Mouse (Mus musculus) thymus, postnatal 4 days (tissue): ENCODE data around the gene Acad12.
A peak's percentile ranks its signal among the peaks of the same experiment; 100 is the strongest.
"Not testable (repeated sequence)": the region's sequence is repeated elsewhere in the genome, so short reads cannot be mapped to it uniquely, and the experiment has no call there.

Experiments
- DNase-seq: peaks from one replicate; pipeline ENCODE4 v3.0.0; 2021

Gene Acad12

GRCm38 (mm10) chr5:121609556-121610135, 9.1 kb downstream of the Acad12 start:
- peak; percentile 52 for DNase-seq

GRCm38 (mm10) chr5:121606151-121606550, 12.6 kb downstream of the Acad12 start:
- DNase-seq, result peak; percentile 93

GRCm38 (mm10) chr5:121603815-121604214, 14.9 kb downstream of the Acad12 start:
- not testable (repeated sequence) for DNase-seq

- DNase-seq, result peak; percentile 95
These were observed 17.0 kb downstream of the Acad12 start for GRCm38 (mm10) chr5:121601547-121602299.

- DNase-seq, result no peak
These were observed 19.7 kb downstream of the Acad12 start for GRCm38 (mm10) chr5:121598871-121599610.

- no peak for DNase-seq
These were observed 20.7 kb downstream of the Acad12 start for GRCm38 (mm10) chr5:121597991-121598537.

- no peak for DNase-seq
These were observed 21.4 kb downstream of the Acad12 start for GRCm38 (mm10) chr5:121597332-121597731.

- no peak for DNase-seq
These were observed 22.5 kb downstream of the Acad12 start for GRCm38 (mm10) chr5:121596226-121596625.

GRCm38 (mm10) chr5:121595758-121596157, 23.0 kb downstream of the Acad12 start:
- DNase-seq, result no peak

- DNase-seq, result no peak
These were observed 23.9 kb downstream of the Acad12 start for GRCm38 (mm10) chr5:121594714-121595313.

GRCm38 (mm10) chr5:121593451-121594401, 25.0 kb downstream of the Acad12 start, which contains the start of gene Aldh2:
TSS of gene Aldh2 (minus strand) at chr5:121593824.
- peak; percentile 94 for DNase-seq

- DNase-seq, result no peak
These were observed 25.8 kb downstream of the Acad12 start for GRCm38 (mm10) chr5:121592816-121593407.

GRCm38 (mm10) chr5:121592064-121592815, 26.5 kb downstream of the Acad12 start:
- no peak for DNase-seq

- no peak for DNase-seq
These were observed 27.2 kb downstream of the Acad12 start for GRCm38 (mm10) chr5:121591417-121592063.

GRCm38 (mm10) chr5:121589928-121590327, 28.8 kb downstream of the Acad12 start:
- DNase-seq, result no peak

GRCm38 (mm10) chr5:121586400-121587039, 32.2 kb downstream of the Acad12 start:
- DNase-seq, result peak; percentile 43

- DNase-seq, result no peak
These were observed 33.0 kb downstream of the Acad12 start for GRCm38 (mm10) chr5:121585699-121586098.

- no peak for DNase-seq
These were observed 33.7 kb downstream of the Acad12 start for GRCm38 (mm10) chr5:121585005-121585404.

- DNase-seq, result peak; percentile 50
These were observed 34.8 kb downstream of the Acad12 start for GRCm38 (mm10) chr5:121583765-121584501.
